Mouse (Mus musculus): ENCODE results near the gene Bsdc1. TPM values are rescaled to one million over a fixed set of nuclear protein-coding genes. Genes with fewer than 3 reads are reported as not detected.
A peak's percentile ranks its signal among the peaks of the same experiment; 100 is the strongest.

The Bsdc1 gene
- total RNA-seq (2012; rRNA removed) (14.1 TPM in 2 replicates), polyA plus RNA-seq (2012; ENCODE audit: insufficient read depth in 1 of 2, insufficient read length in 2 of 2, low read depth in 1 of 2, low replicate concordance in 2 of 2, missing spikeins in 1 of 2) (10 to 100 TPM in 1 of 2 experiments, not detected in 1; 19.2 TPM)

DNA sequence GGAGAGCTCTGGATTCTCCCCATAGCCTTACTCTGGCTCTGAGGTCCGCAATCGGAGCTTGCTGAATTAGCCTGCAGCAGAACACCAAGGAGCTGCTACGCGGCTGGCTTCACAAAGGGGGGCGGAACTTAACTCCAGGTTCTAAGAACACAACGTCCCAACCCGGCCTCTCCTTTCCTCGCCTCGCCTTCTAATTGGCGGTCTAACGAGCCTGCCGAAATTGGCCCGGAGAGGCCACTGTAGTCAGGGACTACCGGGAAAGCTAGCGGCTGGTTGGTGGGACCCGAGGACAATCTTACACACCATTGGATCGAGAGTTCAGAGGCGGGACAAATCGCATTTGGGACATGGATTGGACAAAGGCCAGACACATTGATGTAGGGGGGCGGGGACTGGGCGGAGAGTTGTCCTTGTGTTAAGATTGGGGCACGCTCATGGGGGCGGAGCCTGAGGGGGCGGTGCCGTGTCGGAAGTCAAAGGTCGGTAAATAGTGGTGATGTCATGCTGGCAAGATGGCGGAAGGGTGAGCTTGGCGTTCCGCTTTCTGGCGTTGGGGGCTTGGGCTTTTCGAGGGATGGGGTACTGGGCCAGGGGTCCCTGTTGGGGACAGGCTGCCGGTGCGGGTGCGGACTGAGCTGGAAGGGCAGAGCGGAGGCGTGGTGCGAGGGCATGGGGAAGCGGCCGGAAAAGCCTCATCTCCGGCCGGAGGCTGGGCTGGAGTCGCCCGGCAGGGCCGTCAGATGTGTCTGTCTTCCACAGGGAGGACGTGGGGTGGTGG lies at the start of gene Bsdc1:
Gene Bsdc1, plus strand, starts transcription at position 399 of the 778 bp plus-strand sequence.
- H3K27ac ChIP-seq (ENCODE audit: control insufficient read depth, low read depth, low read length) = peak within 1 kb of the TSS; percentile 82
- peaks cover 14 to 23% of the 10 kb centered on the region in 2 experiments for H3K4me1 ChIP-seq (ENCODE audit: control insufficient read depth in 1 of 2, insufficient read depth in 2 of 2, low read length in 2 of 2)
- H3K9ac ChIP-seq (ENCODE audit: control insufficient read depth, low read depth, low read length, poor library complexity, severe bottlenecking) = peak within 1 kb of the TSS; percentile 87
- peak within 1 kb of the TSS; percentile 90 for H3K4me3 ChIP-seq (ENCODE audit: control insufficient read depth in 1 of 2, insufficient read depth in 1 of 2, low read depth in 2 of 2, low read length in 2 of 2)
- no peaks in the 10 kb centered on the region; the same call in 1 of the 2 replicates for H3K79me2 ChIP-seq (ENCODE audit: control insufficient read depth, insufficient read depth, low read length, poor library complexity)
- H3K9me3 ChIP-seq (replicated peaks; ENCODE audit: insufficient read depth, low read length) = no peaks in the 10 kb centered on the region
- H3K36me3 ChIP-seq (ENCODE audit: control insufficient read depth in 1 of 2, insufficient read depth in 2 of 2, low read length in 2 of 2) = peaks cover 0 to 12% of the 10 kb centered on the region in 2 experiments; a peak in 2 of 4 replicates
- peak; percentile 100 for DNase-seq (ENCODE audit: low read depth, low spot score)
- H3K27me3 ChIP-seq (ENCODE audit: control insufficient read depth in 1 of 2, insufficient read depth in 2 of 2, low read length in 2 of 2) = no peaks in the 10 kb centered on the region
- peak; percentile 97 for TF ChIP-seq SIN3A (IDR thresholded peaks at IDR 0.05; ENCODE audit: low read length)
- TF ChIP-seq MEF2A (IDR thresholded peaks at IDR 0.05; ENCODE audit: extremely low read depth, insufficient replicate concordance, low read depth, low read length, poor library complexity, severe bottlenecking) = no peak
- peak; percentile 45 to 77; a peak in 3 of 4 replicates for TF ChIP-seq POLR2A (IDR thresholded peaks at IDR 0.05; ENCODE audit: control insufficient read depth in 1 of 2, insufficient read depth in 1 of 2, low read depth in 1 of 2, low read length in 2 of 2, poor library complexity in 1 of 2)
- TF ChIP-seq MAZ (IDR thresholded peaks at IDR 0.05; ENCODE audit: low read depth, low read length) = no peak; the same call in 1 of the 2 replicates
- no peak; a peak in 1 of 4 replicates for TF ChIP-seq EP300 (IDR thresholded peaks at IDR 0.05; ENCODE audit: low read depth in 1 of 2, low read length in 2 of 2)
- peak; percentile 84 for TF ChIP-seq MXI1 (IDR thresholded peaks at IDR 0.05; ENCODE audit: low read depth, low read length)
- no peak for TF ChIP-seq GATA1 (IDR thresholded peaks at IDR 0.05; ENCODE audit: low read depth, low read length)
- peak; percentile 86 for TF ChIP-seq HCFC1 (IDR thresholded peaks at IDR 0.05; ENCODE audit: low read depth, low read length)
- peak; percentile 62; the same call in 1 of the 2 replicates for TF ChIP-seq ETS1 (IDR thresholded peaks at IDR 0.05; ENCODE audit: low read depth, low read length)
- TF ChIP-seq UBTF (IDR thresholded peaks at IDR 0.05; ENCODE audit: borderline replicate concordance, insufficient read depth, low read depth, low read length) = no peak
- TF ChIP-seq NELFE (IDR thresholded peaks at IDR 0.05; ENCODE audit: low read depth, low read length) = peak; percentile 50
- TF ChIP-seq GABPA (IDR thresholded peaks at IDR 0.05; ENCODE audit: low read depth, low read length) = no peak
- no peak for TF ChIP-seq ZNF384 (IDR thresholded peaks at IDR 0.05; ENCODE audit: low read depth, low read length)
- no peak for TF ChIP-seq USF2 (IDR thresholded peaks at IDR 0.05; ENCODE audit: borderline replicate concordance in 1 of 2, insufficient read depth in 1 of 2, low read depth in 1 of 2, low read length in 2 of 2)
- TF ChIP-seq JUND (IDR thresholded peaks at IDR 0.05; ENCODE audit: low read depth, low read length) = no peak
- no peak for TF ChIP-seq POLR2AphosphoS5 (IDR thresholded peaks at IDR 0.05; ENCODE audit: borderline replicate concordance, low read depth, low read length)
- peak; percentile 45; the same call in 1 of the 2 replicates for TF ChIP-seq MAFK (IDR thresholded peaks at IDR 0.05; ENCODE audit: borderline replicate concordance, low read depth, low read length)
- TF ChIP-seq SMC3 (IDR thresholded peaks at IDR 0.05; ENCODE audit: low read depth, low read length) = no peak
- peak; percentile 31; the same call in 1 of the 2 replicates for TF ChIP-seq MAX (IDR thresholded peaks at IDR 0.05; ENCODE audit: low read length)
- no peak for TF ChIP-seq ZKSCAN1 (IDR thresholded peaks at IDR 0.05; ENCODE audit: low read depth, low read length)
- peak; percentile 57 for TF ChIP-seq KAT2A (conservative IDR thresholded peaks at IDR 0.05; ENCODE audit: low read depth, low read length)
- TF ChIP-seq TCF12 (IDR thresholded peaks at IDR 0.05; ENCODE audit: low read depth, low read length) = no peak; the same call in 1 of the 2 replicates
- no peak for TF ChIP-seq RCOR1 (IDR thresholded peaks at IDR 0.05; ENCODE audit: low read depth, low read length)
- TF ChIP-seq RAD21 (IDR thresholded peaks at IDR 0.05; ENCODE audit: low read depth, low read length) = no peak
- peak; percentile 16; the same call in 1 of the 2 replicates for TF ChIP-seq TBP (IDR thresholded peaks at IDR 0.05; ENCODE audit: low read depth, low read length)
- TF ChIP-seq CTCF (IDR thresholded peaks at IDR 0.05 in 2 of 3, conservative IDR thresholded peaks at IDR 0.05 in 1 of 3; ENCODE audit: control insufficient read depth in 1 of 3, insufficient read depth in 1 of 3, low read depth in 2 of 3, low read length in 3 of 3, poor library complexity in 1 of 3, severe bottlenecking in 1 of 3) = no peak
- no peak for TF ChIP-seq USF1 (IDR thresholded peaks at IDR 0.05; ENCODE audit: low read depth, low read length)
- TF ChIP-seq MYC (IDR thresholded peaks at IDR 0.05; ENCODE audit: low read depth, low read length) = 0 out of 2 replicates have a peak, but pooled peaks have one; percentile 27
- no peak for TF ChIP-seq BHLHE40 (IDR thresholded peaks at IDR 0.05; ENCODE audit: borderline replicate concordance, low read depth, low read length)
- TF ChIP-seq ELF1 (IDR thresholded peaks at IDR 0.05; ENCODE audit: low read depth, low read length) = peak; percentile 81
- TF ChIP-seq ZMIZ1 (IDR thresholded peaks at IDR 0.05; ENCODE audit: low read depth, low read length) = peak; percentile 76; the same call in 1 of the 2 replicates
- no peak for TF ChIP-seq E2F4 (IDR thresholded peaks at IDR 0.05; ENCODE audit: borderline replicate concordance, low read depth, low read length)
- no peak for TF ChIP-seq CHD1 (IDR thresholded peaks at IDR 0.05; ENCODE audit: low read depth, low read length)
- TF ChIP-seq TAL1 (IDR thresholded peaks at IDR 0.05; ENCODE audit: low read length) = no peak
- peak; percentile 28; the same call in 1 of the 2 replicates for TF ChIP-seq CHD2 (IDR thresholded peaks at IDR 0.05; ENCODE audit: low read length)
